Mouse (Mus musculus): ENCODE measurements at regions not wholly inside any gene's neighbourhood (a gene's known extent, or its start where the extent isn't known, plus 50 kb on each side); places are given as distances from the start of the nearest gene placed in this dataset.

GRCm38 (mm10) chr13:26205532-26206105, 564.3 kb downstream of the Hdgfl1 start:
- no peak for ATAC-seq (ENCODE audit: low read depth)
- Histone ChIP-seq H3K27ac (replicated peaks) (no peak overlapping the region), H3K9me3 (0 out of 2 replicates have a peak, but pooled peaks cover 2% of the 10 kb centered on the region), H3K4me3 (no peak overlapping the region), H3K36me3 (no peaks in the 10 kb centered on the region), H3K27me3 (no peaks in the 10 kb centered on the region), H3K4me2 (no peak overlapping the region), H3K9ac (no peak overlapping the region), H3K4me1 (replicated peaks) (no peaks in the 10 kb centered on the region)
- 62% methylated on average over 1 of the region's 1 CpGs for WGBS

- H3K27ac ChIP-seq (replicated peaks) = no peak overlapping the region
- H3K9me3 ChIP-seq = no peaks in the 10 kb centered on the region
- no peaks in the 10 kb centered on the region for H3K27me3 ChIP-seq
- no peak overlapping the region for H3K4me3 ChIP-seq
- H3K36me3 ChIP-seq = no peaks in the 10 kb centered on the region
- 81% methylated on average over 4 of the region's 4 CpGs for WGBS
- H3K4me1 ChIP-seq (replicated peaks) = 0 out of 2 replicates have a peak, but pooled peaks cover 3% of the 10 kb centered on the region
- ATAC-seq (ENCODE audit: low read depth) = no peak
- no peak overlapping the region for H3K4me2 ChIP-seq
- no peak overlapping the region for H3K9ac ChIP-seq
These were observed 575.3 kb downstream of the Hdgfl1 start for GRCm38 (mm10) chr13:26194646-26195045.

DNA sequence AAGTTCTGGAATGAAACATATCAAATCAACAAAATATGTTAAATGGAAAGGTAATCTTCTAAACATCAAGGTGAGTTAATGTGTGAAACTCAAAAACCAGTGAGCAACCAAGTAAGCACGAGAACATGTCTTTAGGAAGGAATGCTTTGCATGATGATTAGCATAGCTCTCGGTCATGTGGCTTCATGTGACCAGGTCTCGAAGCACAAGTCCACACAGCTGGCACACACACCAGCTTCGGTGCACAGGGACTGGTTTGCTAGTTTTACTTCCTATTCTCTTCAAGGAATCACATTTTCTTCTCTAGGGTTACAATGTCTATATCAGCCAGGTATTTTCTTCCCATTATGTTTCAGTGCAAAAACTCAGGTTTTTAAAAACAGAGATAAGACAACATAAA, 586.1 kb downstream of the Hdgfl1 start:
- H3K4me2 ChIP-seq = no peak overlapping the region
- H3K27me3 ChIP-seq = no peaks in the 10 kb centered on the region
- no peak for ATAC-seq (ENCODE audit: low read depth)
- H3K27ac ChIP-seq (replicated peaks) = no peak overlapping the region
- 93% methylated on average over 4 of the region's 4 CpGs for WGBS
- H3K4me3 ChIP-seq = no peak overlapping the region
- no peak overlapping the region for H3K9ac ChIP-seq
- H3K36me3 ChIP-seq = no peaks in the 10 kb centered on the region
- H3K4me1 ChIP-seq (replicated peaks) = no peaks in the 10 kb centered on the region
- H3K9me3 ChIP-seq = no peaks in the 10 kb centered on the region

DNA sequence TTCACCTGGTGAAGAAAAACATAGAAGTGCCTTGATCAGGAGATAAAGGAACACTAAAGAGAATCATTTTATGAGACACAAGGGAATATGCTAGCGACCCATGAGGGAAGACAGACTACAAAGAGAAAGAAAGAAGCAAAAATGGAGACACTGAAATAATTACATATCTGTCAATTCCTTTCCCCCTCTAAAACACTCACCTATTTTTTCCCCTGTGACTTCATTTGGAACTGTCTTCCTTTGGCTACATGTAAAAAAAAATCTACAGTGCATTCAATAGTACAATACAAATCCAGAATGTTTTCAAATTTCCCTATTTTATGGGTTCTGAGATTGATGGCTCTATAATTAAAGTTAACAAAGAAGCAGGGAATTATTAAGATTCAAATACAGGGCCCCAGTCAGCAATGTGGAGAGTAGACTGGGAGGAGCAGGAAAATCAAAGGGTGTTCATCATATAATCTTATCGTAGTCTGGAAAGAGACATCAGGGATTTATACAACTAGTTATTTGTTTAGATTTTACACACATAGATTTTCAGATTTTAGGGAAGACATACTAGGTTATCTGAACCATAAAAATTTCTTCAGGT, 598.0 kb downstream of the Hdgfl1 start:
- WGBS = 85% methylated on average over 2 of the region's 2 CpGs
- Histone ChIP-seq H3K4me3 (no peak overlapping the region), H3K27ac (replicated peaks) (no peak overlapping the region), H3K4me1 (replicated peaks) (no peaks in the 10 kb centered on the region), H3K9me3 (no peaks in the 10 kb centered on the region), H3K27me3 (no peaks in the 10 kb centered on the region), H3K36me3 (no peaks in the 10 kb centered on the region), H3K9ac (no peak overlapping the region), H3K4me2 (no peak overlapping the region)
- no peak for ATAC-seq (ENCODE audit: low read depth)

GRCm38 (mm10) chr13:26169641-26170040, 600.3 kb downstream of the Hdgfl1 start:
- Histone ChIP-seq H3K36me3 (no peaks in the 10 kb centered on the region), H3K9me3 (no peaks in the 10 kb centered on the region), H3K4me1 (replicated peaks) (no peaks in the 10 kb centered on the region), H3K27me3 (no peaks in the 10 kb centered on the region), H3K4me2 (no peak overlapping the region), H3K4me3 (no peak overlapping the region), H3K27ac (replicated peaks) (no peak overlapping the region), H3K9ac (no peak overlapping the region)
- ATAC-seq (ENCODE audit: low read depth) = no peak
- WGBS = 85% methylated on average over 2 of the region's 2 CpGs

GRCm38 (mm10) chr13:26158703-26159102, 611.3 kb downstream of the Hdgfl1 start:
- 76% methylated on average over 2 of the region's 2 CpGs for WGBS

DNA sequence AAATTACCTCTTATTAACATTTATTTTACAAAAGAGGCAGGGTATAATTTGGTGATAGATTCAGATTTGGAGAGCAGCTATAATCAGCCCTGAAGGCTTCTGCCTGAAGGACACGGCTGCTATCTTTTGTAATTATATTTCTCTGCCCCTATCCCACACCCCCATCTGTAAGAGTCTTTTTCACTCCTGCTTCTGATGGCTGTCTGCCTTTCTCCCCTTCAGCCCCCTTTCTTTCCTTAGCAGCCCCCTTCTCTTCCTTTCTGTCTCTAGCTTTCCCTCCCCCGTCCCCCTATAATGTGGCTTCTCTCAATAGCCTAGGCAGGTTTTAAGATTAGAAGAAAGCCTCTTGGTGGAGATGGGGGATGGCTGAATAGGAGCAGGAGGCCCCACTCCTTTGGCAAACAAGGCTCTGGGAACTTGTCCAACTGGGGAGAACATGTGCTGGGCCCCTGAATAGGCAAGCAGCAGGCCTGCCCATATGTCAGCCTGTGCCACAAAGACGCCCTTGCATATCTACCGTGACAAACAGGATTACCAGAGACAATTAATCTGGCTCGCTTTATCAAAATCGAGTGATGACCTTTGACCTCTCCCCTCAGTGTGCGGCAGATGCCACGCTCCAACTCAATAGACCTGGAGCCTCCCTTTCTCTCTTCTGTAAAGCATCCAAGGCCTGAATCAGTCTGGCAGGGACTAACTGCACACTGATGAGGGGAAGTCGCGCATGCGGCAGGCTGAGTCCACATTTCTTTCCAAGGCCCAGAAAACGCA, 615.1 kb downstream of the Hdgfl1 start:
- Histone ChIP-seq H3K27ac (replicated peaks) (peak overlapping the region; percentile 71), H3K36me3 (no peaks in the 10 kb centered on the region), H3K9ac (no peak overlapping the region), H3K4me1 (replicated peaks) (peaks cover 18% of the 10 kb centered on the region), H3K4me2 (no peak overlapping the region), H3K4me3 (no peak overlapping the region), H3K9me3 (no peaks in the 10 kb centered on the region), H3K27me3 (no peaks in the 10 kb centered on the region)
- WGBS = 12% methylated on average over 12 of the region's 12 CpGs
- ATAC-seq (ENCODE audit: low read depth) = peak; percentile 98

More at GRCm38 (mm10) chr13:26158703-26159102, 611.3 kb downstream of the Hdgfl1 start:
- Histone ChIP-seq H3K4me1 (replicated peaks) (peaks cover 18% of the 10 kb centered on the region), H3K27me3 (no peaks in the 10 kb centered on the region), H3K36me3 (no peaks in the 10 kb centered on the region), H3K9me3 (0 out of 2 replicates have a peak, but pooled peaks cover 4% of the 10 kb centered on the region), H3K4me2 (no peak overlapping the region), H3K9ac (no peak overlapping the region), H3K4me3 (no peak overlapping the region), H3K27ac (replicated peaks) (no peak overlapping the region)
- ATAC-seq (ENCODE audit: low read depth) = no peak

- 28% methylated on average over 1 of the region's 1 CpGs for WGBS
- ATAC-seq (ENCODE audit: low read depth) = no peak
- H3K9ac ChIP-seq = no peak overlapping the region
These were observed 615.7 kb downstream of the Hdgfl1 start for GRCm38 (mm10) chr13:26154251-26154650.

GRCm38 (mm10) chr13:26153093-26153492, 616.9 kb downstream of the Hdgfl1 start:
- H3K36me3 ChIP-seq = no peaks in the 10 kb centered on the region
- no peaks in the 10 kb centered on the region for H3K27me3 ChIP-seq
- H3K4me2 ChIP-seq = no peak overlapping the region
- H3K9ac ChIP-seq = no peak overlapping the region
- H3K9me3 ChIP-seq = no peaks in the 10 kb centered on the region
- ATAC-seq (ENCODE audit: low read depth) = no peak
- peaks cover 18% of the 10 kb centered on the region for H3K4me1 ChIP-seq (replicated peaks)
- H3K27ac ChIP-seq (replicated peaks) = no peak overlapping the region
- no peak overlapping the region for H3K4me3 ChIP-seq
- WGBS = 98% methylated on average over 2 of the region's 2 CpGs

More at GRCm38 (mm10) chr13:26154251-26154650, 615.7 kb downstream of the Hdgfl1 start:
- Histone ChIP-seq H3K27ac (replicated peaks) (peak overlapping the region; percentile 71), H3K27me3 (no peaks in the 10 kb centered on the region), H3K9me3 (no peaks in the 10 kb centered on the region), H3K4me2 (no peak overlapping the region), H3K4me3 (no peak overlapping the region), H3K36me3 (no peaks in the 10 kb centered on the region), H3K4me1 (replicated peaks) (peaks cover 18% of the 10 kb centered on the region)

DNA sequence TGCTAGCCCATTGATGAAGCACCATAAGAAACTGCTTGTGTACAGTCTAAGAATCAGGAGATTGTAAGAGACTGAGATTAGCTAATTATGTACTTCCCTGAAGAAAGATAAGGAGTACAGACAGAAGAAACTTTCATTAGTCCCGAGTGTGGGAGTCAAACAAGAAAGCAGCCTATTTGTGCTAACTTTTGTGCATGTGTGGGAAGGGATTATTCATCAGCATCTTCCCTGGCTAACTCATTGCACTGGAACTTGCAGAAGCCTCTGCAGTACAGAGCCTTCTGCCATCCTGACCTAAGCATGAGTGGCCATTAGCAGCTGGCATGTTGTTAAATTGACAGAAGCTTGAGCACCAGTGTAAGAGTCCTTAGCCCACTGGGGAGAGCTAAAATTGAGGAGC, 619.5 kb downstream of the Hdgfl1 start:
- no peaks in the 10 kb centered on the region for H3K36me3 ChIP-seq
- peaks cover 9% of the 10 kb centered on the region for H3K4me1 ChIP-seq (replicated peaks)
- H3K9ac ChIP-seq = no peak overlapping the region
- no peaks in the 10 kb centered on the region for H3K9me3 ChIP-seq
- no peak overlapping the region for H3K27ac ChIP-seq (replicated peaks)
- no peak for ATAC-seq (ENCODE audit: low read depth)
- no peaks in the 10 kb centered on the region for H3K27me3 ChIP-seq
- no peak overlapping the region for H3K4me3 ChIP-seq
- H3K4me2 ChIP-seq = no peak overlapping the region
- WGBS = 70% methylated on average over 1 of the region's 1 CpGs

- Histone ChIP-seq H3K4me3 (no peak overlapping the region), H3K27ac (replicated peaks) (no peak overlapping the region), H3K4me1 (replicated peaks) (no peaks in the 10 kb centered on the region), H3K36me3 (no peaks in the 10 kb centered on the region), H3K4me2 (no peak overlapping the region), H3K27me3 (no peaks in the 10 kb centered on the region), H3K9ac (no peak overlapping the region), H3K9me3 (no peaks in the 10 kb centered on the region)
- 60% methylated on average over 2 of the region's 2 CpGs for WGBS
- no peak for ATAC-seq (ENCODE audit: low read depth)
These were observed 627.2 kb downstream of the Hdgfl1 start for GRCm38 (mm10) chr13:26142811-26143210.

DNA sequence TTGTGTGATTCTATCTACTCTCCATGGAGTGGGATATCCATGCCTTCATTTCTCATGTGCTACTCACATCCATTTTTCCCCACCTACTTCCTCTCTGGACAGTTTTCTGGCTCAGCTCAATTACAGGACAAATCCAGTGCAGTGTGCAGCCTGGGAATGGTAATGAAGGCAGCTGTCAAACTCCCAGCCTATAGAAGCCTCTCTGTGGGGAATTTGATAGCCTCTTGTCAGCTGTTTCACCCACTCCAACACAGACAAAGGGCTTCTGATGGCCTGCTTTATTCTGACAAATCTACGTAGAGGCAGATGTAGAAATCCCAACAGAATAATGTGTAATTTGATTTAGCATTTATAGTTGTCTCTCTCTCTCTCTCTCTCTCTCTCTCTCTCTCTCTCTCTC, 650.6 kb downstream of the Hdgfl1 start:
- peak overlapping the region; percentile 76 for H3K27ac ChIP-seq (replicated peaks)
- 5% methylated on average over 1 of the region's 1 CpGs for WGBS
- H3K4me2 ChIP-seq = no peak overlapping the region
- no peaks in the 10 kb centered on the region for H3K9me3 ChIP-seq
- H3K36me3 ChIP-seq = no peaks in the 10 kb centered on the region
- H3K9ac ChIP-seq = no peak overlapping the region
- H3K27me3 ChIP-seq = no peaks in the 10 kb centered on the region
- peaks cover 5% of the 10 kb centered on the region; the same call in 1 of the 2 replicates for H3K4me1 ChIP-seq (replicated peaks)
- no peak overlapping the region for H3K4me3 ChIP-seq
- ATAC-seq (ENCODE audit: low read depth) = peak; percentile 81

Data from neural tube, embryonic 13.5 days (tissue).